Mouse (Mus musculus) layer of hippocampus, postnatal 14 days (tissue): ENCODE results near the gene Rab3a. TPM values are rescaled to one million over a fixed set of nuclear protein-coding genes. Genes with fewer than 3 reads are reported as not detected.
A peak's percentile ranks its signal among the peaks of the same experiment; 100 is the strongest.

Experiments used
- DNase-seq, 2 experiments: peaks; one replicate each; pipeline ENCODE4 v3.0.0; 2021 to 2022; ENCODE audit warnings: low spot score in 2 of 2, mixed read lengths in 1 of 2
- long read RNA-seq, 2 experiments: library from polyadenylated mRNA; stranded (forward); transcript quantifications; one replicate each; pipeline ENCODE4 v2.0.0; 2021
- total RNA-seq, 2 experiments: library from RNA; stranded (reverse); gene quantifications; 2 replicates each; pipeline ENCODE4 v1.2.3; 2021

Gene Rab3a
- total RNA-seq = 100 to 1,000 TPM; 793 to 809 TPM
- long read RNA-seq, experiment 1, transcript Rab3a-201 (5 exons, 1,363 nt) = major isoform, 501 of 800 reads
- long read RNA-seq, experiment 1, transcript Rab3a-203 (4 exons, 1,556 nt) = minor isoform, 19 of 800 reads
- long read RNA-seq, experiment 1, transcript Rab3a-202 (5 exons, 1,375 nt) = minor isoform, 11 of 800 reads
- long read RNA-seq, experiment 1, partial matches to known transcripts = 7 of 800 reads
- long read RNA-seq, experiment 1, other reads (novel, unspliced or antisense) = 262 of 800 reads
- long read RNA-seq, experiment 2, transcript Rab3a-203 (4 exons, 1,556 nt) = minor isoform, 17 of 1,404 reads
- long read RNA-seq, experiment 2, transcript Rab3a-201 (5 exons, 1,363 nt) = major isoform, 902 of 1,404 reads
- long read RNA-seq, experiment 2, transcript Rab3a-202 (5 exons, 1,375 nt) = minor isoform, 15 of 1,404 reads
- long read RNA-seq, experiment 2, partial matches to known transcripts = 23 of 1,404 reads
- long read RNA-seq, experiment 2, other reads (novel, unspliced or antisense) = 447 of 1,404 reads

GRCm38 (mm10) chr8:70754043-70754870, at the start of gene Rab3a:
Rab3a (plus strand) TSS chr8:70754679.
- DNase-seq = peak; percentile 92 to 98

- DNase-seq = no peak
Observed at GRCm38 (mm10) chr8:70708281-70708680, 46.2 kb upstream of the Rab3a start.

DNA sequence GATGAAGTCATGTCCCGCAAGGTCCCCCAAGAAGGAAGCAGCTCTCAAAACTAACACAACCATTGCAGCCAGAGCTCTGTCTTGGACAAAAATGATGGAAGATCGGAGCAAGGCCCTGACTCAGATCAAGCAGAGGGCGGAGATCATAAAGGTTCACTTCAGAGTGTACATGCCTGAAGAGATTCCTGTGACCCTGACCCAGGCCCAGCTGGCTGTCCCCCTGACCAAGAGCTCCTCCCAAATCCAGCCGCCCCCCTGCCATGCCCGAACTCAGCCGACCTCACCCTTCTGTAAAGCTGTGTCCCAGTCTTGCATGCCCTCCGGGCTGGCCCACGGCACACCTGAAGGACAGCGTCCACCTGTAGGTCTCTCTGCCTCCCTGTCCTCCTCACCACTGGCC, 44.7 kb upstream of the Rab3a start:
- no peak for DNase-seq

DNA sequence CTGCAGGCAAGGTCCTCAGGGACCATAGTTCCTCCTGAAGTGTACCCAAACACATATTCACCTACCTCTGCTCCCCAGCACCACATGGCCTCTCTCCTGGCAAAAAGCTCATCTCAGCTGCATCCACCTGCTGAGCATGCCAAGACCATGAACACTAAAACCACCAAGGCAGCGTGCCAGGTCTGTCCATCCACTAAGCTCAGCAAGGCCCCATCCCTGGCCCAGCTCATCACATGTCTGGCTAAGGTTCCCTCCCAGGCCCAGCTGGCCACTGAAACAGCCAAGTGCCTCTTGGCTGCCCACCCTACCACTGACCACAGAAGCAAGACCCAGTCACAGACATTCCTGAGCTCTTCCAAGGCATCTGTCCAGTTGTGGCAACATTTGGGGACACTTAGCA, 44.2 kb upstream of the Rab3a start:
- no peak for DNase-seq

DNA sequence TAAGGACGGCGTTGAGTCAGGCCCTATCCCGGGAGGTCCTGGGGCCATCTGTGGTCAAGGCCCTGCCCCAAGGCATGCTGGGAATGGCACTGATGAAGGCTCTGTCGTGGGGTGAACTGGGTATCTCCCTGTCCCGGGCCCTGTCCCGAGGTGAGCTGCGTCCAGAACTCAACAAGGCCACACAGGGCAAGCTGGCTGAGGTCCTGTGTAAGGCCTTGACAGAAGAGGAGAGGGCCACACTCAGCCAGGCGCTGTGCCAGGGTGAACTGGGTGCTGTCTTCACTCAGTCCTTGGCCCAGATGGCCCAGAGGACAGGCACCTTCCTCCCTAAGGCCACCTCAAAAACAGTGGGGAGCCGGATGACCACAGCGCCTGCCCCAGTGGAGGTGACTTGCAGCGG, 43.4 kb upstream of the Rab3a start:
- no peak for DNase-seq

DNA sequence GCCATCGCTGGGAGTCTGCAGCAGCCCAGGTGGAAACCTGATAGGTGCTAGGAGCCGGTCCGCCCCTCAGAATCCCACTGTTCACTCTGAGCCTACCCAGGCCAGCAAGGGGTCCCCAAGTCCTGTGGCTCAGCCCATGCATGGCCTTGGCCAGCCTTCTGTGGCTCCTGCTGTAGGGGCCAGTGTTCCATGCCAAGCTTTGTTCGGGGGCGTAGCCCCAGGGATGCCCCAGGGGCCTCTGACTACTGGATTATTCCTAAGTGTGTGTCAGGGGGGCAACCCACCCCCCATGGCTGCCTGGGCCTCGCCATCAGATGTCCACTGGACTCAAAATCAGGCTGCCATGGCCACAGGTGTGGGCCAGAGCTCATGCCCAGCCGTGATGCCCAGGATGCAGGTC, 40.5 kb upstream of the Rab3a start:
- DNase-seq = no peak

GRCm38 (mm10) chr8:70715086-70715485, 39.4 kb upstream of the Rab3a start:
- no peak for DNase-seq

DNA sequence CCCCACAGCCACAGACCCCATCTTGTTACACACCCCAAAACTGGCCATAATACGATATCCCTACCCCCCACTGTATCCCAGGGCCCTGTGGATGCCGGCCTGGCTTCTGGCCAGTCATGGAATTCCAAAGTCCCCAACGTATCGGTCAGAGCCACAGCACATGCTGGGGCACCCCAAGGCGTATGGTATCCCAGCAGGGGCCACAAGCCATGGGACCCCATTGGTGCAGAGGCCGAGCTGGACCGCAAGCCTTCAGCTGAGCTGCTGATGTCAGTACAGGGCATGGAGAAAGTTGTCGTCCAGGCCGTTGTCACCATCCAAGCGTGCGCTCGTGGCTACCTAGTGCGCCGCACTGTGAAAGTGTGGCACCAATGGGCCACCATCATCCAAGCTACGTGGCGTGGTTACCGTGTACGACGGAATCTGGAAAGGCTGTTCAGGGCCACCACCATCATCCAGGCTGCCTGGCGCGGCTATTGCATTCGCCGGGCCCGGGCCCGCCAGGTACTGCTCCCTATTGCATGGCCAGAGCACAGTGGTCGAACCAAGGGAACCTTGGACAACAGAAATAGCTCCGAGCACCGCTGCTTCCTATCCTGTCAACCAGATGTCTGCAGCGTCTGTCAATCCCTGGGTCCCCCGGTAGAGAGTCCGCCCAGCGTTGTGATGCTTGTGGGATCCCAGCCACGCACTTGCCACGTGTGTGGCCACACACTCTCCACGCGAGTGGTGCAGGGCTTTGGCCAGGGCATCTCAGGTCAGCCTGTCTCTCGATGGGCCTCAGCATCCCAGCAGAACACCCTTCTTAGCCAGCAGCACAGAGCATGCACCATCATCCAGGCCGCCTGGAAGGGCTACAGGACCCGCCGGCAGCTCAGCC, 37.7 kb upstream of the Rab3a start:
- no peak for DNase-seq

DNA sequence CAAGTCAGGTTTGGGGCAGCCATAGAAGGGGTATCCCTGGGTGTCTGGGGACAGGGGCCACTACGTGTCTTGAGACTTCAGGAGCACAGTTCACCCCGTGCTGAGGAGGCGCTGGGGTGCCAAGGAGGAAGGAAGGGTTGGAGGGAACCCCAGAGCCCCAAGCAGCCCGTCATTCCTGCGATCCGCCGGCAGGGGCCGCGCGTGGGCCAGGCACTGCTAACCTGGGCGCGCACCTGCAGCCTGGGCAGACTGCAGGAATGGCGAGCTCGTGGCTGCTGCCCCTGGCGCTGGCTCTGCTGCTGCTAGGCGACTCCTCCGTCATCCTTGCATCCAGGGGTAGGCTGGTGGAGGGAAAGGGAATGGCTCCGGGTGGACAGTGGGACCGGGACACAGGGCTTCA, 36.2 kb upstream of the Rab3a start, which contains the start of gene Gm3336:
TSS of gene Gm3336 (plus strand) at position 247 of the 400 bp plus-strand sequence.
- DNase-seq = no peak

DNA sequence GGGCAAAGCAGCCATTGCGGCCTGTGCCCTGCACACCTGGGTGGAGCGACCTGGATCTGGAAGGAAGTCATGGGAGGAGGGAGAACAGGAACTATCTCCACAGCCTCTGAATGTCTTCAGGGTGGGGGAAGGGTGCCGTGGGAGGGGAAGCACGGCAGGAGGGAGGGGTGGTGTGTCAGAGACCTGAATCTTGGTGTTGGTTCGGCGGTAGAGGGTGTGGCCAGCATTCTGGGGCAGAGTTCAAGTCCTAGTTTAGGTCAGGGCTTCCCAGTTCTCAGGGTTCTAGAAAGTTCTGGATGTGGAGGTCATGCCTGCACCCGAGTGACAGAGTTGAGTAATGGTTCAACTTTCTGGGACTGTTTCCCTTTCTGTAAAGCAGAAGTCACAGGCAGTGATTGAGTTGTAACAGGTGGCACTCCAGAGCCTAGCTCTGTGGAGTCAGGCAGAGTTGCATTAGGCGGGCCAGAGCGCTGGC, 34.6 kb upstream of the Rab3a start:
- DNase-seq = no peak

GRCm38 (mm10) chr8:70720739-70721138, 33.7 kb upstream of the Rab3a start:
- DNase-seq = peak; percentile 83 to 86

- no peak for DNase-seq
Observed at GRCm38 (mm10) chr8:70721601-70722000, 32.9 kb upstream of the Rab3a start.

DNA sequence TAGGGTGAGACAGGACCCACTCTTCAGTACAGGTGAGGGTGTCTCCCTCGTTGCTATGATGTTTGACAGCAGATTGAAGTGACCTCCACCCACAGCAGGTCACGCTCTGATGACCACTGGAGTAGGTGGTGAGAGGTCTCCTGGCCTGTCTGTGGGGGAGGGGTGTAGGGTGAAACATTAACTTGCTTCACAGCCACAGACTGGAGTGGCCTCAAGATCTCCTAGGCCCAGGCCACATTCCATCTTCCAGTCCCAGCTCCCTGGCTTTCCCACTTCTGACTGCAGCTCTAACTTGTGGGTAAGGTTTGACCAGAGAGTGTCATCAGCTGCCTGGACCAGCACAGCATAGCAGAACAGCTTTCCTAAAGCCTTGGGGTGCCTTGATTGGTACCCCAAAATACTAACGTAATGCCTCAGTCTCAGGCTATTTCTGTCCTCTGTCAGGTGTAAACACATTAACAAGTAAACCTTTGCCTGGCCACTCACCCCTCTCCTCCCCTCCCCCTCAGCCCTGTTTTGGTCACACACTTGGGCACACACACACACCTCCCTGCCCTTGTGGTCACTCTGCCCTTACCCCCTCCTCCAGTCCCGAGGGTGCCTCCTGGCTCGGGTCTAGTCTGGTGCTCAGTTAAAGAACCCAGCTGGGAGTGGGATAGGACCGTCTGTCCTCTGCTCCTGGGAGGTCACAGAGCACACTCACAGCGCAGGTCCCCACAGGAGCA, 30.8 kb upstream of the Rab3a start, which contains the start of gene Pde4c:
TSS of gene Pde4c (plus strand) at position 235 of the 725 bp plus-strand sequence.
- no peak for DNase-seq

GRCm38 (mm10) chr8:70724216-70724615, 30.3 kb upstream of the Rab3a start:
- DNase-seq = no peak

- no peak for DNase-seq
Observed at GRCm38 (mm10) chr8:70725792-70726447, 28.6 kb upstream of the Rab3a start.

DNA sequence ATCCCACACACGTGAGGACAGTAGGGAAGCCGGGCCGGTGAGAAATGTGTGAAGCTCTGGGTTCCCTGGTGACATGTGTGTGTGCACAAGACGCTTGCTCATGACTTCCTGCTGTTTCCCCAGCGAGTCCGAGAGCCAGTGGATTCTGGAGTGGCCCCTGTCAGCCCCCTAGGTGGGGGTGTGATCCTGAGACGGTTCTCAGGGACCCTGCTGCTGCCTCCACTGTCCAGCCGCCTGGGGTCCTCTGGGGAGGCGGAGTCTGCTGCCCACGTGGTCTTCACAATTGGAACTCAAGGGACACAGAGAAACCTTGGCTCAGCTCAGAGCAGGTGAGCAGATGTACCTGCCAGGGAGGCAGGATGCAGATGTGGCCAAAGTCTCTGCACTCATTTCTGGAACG, 27.8 kb upstream of the Rab3a start:
- no peak for DNase-seq

GRCm38 (mm10) chr8:70729808-70730475, 24.5 kb upstream of the Rab3a start:
- no peak for DNase-seq

GRCm38 (mm10) chr8:70730956-70731355, 23.5 kb upstream of the Rab3a start:
- DNase-seq = no peak

- DNase-seq = no peak
Observed at GRCm38 (mm10) chr8:70737705-70738104, 16.8 kb upstream of the Rab3a start.
